23 mouse cellular contexts compared by ENCODE assay signal in the genomic region with DNA sequence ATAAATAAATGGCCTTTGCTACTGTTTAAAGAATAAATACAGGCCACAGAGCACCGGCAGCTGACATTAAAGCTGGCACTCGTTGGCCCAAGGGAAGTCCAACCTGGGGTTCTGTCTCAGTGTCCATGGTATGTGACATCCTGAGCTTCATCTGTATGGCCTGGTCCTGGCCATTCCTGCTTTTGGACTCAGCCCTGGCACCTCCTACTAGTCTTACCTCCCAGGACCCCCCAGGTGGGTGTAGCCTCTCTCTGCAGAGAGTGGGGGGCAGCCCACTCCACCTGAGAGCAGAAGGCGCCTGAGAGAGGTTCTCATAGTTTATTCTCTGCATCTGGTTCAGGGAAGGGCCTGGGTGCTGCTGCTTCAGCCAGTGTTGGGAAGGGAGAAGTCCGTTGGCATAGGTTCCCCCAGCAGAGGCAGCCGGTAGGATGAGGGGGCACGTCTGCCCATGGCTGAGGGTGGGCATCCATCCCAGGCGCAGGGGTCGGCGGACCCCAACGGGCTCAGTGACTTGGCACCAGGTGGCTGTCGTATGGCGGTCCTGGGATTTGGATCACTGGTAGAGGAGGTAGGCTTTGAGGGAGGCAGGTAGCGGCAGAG.
"Had no signal": no experiment of that assay in that cellular context is flagged by ENCODE, and none has a peak within 500 bp of the region (broad histone marks: within the 10 kb centered on the region; RNA-seq: fewer than 3 reads in every experiment).

No protein-coding gene starts in this region.

- DNase-seq: gastrocnemius, postnatal 14 days; gastrocnemius, postnatal 36 days; heart, adult 18-20 months; heart, postnatal 10 days; heart, postnatal 36 days; kidney, adult 11 months; kidney, adult 2 months; kidney, adult 9 months; kidney, postnatal 14 days; kidney, postnatal 36 days had no signal

- H3K27me3 ChIP-seq: hindbrain, embryonic 12.5 days; kidney, embryonic 15.5 days; limb, embryonic 13.5 days; limb, embryonic 15.5 days had no signal

- H3K27ac ChIP-seq: heart, embryonic 10.5 days; hindbrain, embryonic 12.5 days; hindbrain, embryonic 14.5 days; kidney, embryonic 15.5 days; kidney, postnatal 0 days; left cerebral cortex, adult 2 months; liver, embryonic 12.5 days; liver, embryonic 14.5 days had no signal

- H3K36me3 ChIP-seq: heart, embryonic 12.5 days; liver, embryonic 12.5 days had no signal

- H3K4me1 ChIP-seq: liver, embryonic 12.5 days had no signal

- ATAC-seq: hindbrain, embryonic 16.5 days; intestine, embryonic 16.5 days; liver, embryonic 12.5 days had no signal

- H3K9ac ChIP-seq: heart, embryonic 12.5 days; hindbrain, embryonic 12.5 days; hindbrain, embryonic 14.5 days; kidney, embryonic 15.5 days; limb, embryonic 13.5 days; limb, embryonic 15.5 days; liver, embryonic 12.5 days; liver, embryonic 14.5 days had no signal

- H3K4me3 ChIP-seq: heart, embryonic 10.5 days; heart, embryonic 12.5 days; hindbrain, embryonic 12.5 days; kidney, embryonic 15.5 days; left cerebral cortex, adult 2 months; limb, embryonic 13.5 days; limb, embryonic 15.5 days; liver, embryonic 12.5 days had no signal

- H3K9me3 ChIP-seq: heart, embryonic 10.5 days; heart, embryonic 12.5 days; hindbrain, embryonic 12.5 days; kidney, embryonic 15.5 days; limb, embryonic 13.5 days; limb, embryonic 15.5 days; liver, embryonic 12.5 days had no signal
